Mouse (Mus musculus): ENCODE data around the gene Klk12. TPM values are rescaled to one million over a fixed set of nuclear protein-coding genes. Genes with fewer than 3 reads are reported as not detected.

The Klk12 gene
- not detected in 2 replicates for polyA plus RNA-seq (2016; fragmentation: Nextera tagmentation; extraction: Ambion mirVana)

DNA sequence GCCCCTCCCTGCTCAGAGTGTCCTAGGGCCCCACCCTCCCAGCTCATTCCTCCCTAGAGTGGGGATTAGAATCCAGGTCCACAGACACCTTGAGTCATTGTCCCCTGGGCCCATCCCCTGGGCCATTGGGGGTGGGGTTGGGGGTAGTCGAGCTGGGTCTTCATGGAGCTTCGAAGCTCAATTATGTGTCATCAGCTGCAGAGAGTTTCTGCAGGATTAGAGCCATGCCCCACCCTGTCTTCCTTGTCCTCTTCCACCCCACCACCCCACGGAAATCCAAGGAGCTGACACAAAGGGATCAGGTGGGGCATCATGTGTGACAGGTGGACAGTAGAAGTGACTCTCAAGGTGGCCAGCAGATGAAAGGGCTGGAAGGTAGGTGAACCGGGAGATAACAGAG lies at the start of gene Klk12:
TSS of gene Klk12 (plus strand) at position 301 of the 400 bp plus-strand sequence.
- no peak within 1 kb of the TSS for H3K4me2 ChIP-seq
- no peak within 1 kb of the TSS for H3K9ac ChIP-seq (replicated peaks)
- no peaks in the 10 kb centered on the region for H3K9me3 ChIP-seq
- H3K4me1 ChIP-seq (replicated peaks) = no peaks in the 10 kb centered on the region
- H3K4me3 ChIP-seq (replicated peaks) = no peak within 1 kb of the TSS
- H3K27me3 ChIP-seq = no peaks in the 10 kb centered on the region
- 80% methylated on average over 4 of the region's 4 CpGs for WGBS
- H3K27ac ChIP-seq = no peak within 1 kb of the TSS
- no peaks in the 10 kb centered on the region for H3K36me3 ChIP-seq
- ATAC-seq (ENCODE audit: insufficient number of reproducible peaks, insufficient read depth, low FRiP score, low TSS enrichment, low read depth) = no peak

DNA sequence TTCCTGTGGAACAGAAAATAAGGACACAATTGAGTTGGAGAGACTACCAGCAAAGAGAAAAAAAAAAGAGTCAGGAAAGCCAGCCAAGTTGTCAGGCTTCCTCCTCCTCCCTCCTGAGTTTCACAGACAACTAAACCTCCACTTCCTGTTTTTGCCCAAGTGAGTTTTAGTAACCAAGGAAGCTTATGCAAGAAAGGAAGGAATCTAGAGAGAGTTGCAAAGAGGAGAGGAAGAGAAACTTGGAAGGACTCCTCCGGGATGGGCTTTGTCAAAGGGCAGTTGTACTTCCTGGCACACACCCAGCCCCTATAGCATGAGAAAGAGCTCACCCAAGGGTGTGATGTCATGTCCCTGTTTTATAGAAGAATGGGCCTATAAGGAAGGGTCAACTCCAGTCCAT lies 20.9 kb upstream of the Klk12 start:
- no peaks in the 10 kb centered on the region for H3K27me3 ChIP-seq
- no peak overlapping the region for H3K4me3 ChIP-seq (replicated peaks)
- H3K27ac ChIP-seq = no peak overlapping the region
- WGBS = 72% methylated on average over 1 of the region's 1 CpGs
- no peak for ATAC-seq (ENCODE audit: insufficient number of reproducible peaks, insufficient read depth, low FRiP score, low TSS enrichment, low read depth)
- H3K36me3 ChIP-seq = no peaks in the 10 kb centered on the region
- no peaks in the 10 kb centered on the region for H3K4me1 ChIP-seq (replicated peaks)
- H3K9ac ChIP-seq (replicated peaks) = no peak overlapping the region
- H3K9me3 ChIP-seq = no peaks in the 10 kb centered on the region
- H3K4me2 ChIP-seq = no peak overlapping the region

DNA sequence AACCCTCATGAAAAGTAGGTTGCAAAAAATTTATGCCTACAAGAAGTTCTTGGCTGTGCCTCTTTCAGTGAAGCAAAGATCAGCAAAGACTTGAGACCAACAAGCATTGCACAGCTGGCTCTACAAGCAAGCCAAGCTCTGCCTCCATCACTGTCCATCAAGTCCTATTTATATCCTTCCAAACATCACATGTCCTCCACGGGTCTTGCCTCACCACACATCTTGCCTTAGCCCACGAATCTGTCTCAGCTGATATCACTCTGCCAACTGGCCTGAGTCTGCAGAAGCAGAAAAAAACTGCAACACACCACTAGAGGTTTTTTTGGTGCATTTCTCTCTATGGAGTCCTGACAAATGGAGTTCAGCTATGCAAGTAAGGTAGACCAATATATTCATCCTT lies 15.9 kb upstream of the Klk12 start:
- H3K27me3 ChIP-seq = no peaks in the 10 kb centered on the region
- 63% methylated on average over 2 of the region's 2 CpGs for WGBS
- no peak for ATAC-seq (ENCODE audit: insufficient number of reproducible peaks, insufficient read depth, low FRiP score, low TSS enrichment, low read depth)
- no peak overlapping the region for H3K9ac ChIP-seq (replicated peaks)
- H3K9me3 ChIP-seq = no peaks in the 10 kb centered on the region
- H3K36me3 ChIP-seq = no peaks in the 10 kb centered on the region
- no peak overlapping the region for H3K4me3 ChIP-seq (replicated peaks)
- no peak overlapping the region for H3K4me2 ChIP-seq
- H3K4me1 ChIP-seq (replicated peaks) = no peaks in the 10 kb centered on the region
- H3K27ac ChIP-seq = no peak overlapping the region

DNA sequence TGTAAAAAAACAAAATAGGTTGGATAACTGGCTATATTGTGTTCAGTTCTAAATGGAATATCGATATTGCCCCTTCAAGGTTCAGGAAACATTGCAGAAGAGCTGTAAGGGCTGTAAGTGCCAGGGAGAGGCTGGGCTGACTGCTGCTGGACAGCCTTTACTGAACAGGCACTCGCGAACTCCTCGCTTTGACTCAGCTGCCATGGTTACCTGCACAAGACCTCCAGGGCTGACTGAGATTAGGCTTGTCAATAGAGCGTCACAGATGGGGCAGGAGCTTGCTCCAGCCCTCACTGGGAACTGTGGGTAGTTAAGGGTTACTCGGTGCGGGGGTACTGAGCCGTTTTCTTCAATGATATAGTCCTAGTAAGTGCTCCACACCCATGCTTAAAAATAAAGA lies 2.2 kb upstream of the Klk12 start:
- Histone ChIP-seq H3K27ac (no peak overlapping the region), H3K4me1 (replicated peaks) (no peaks in the 10 kb centered on the region), H3K4me3 (replicated peaks) (no peak overlapping the region), H3K4me2 (no peak overlapping the region), H3K27me3 (no peaks in the 10 kb centered on the region), H3K36me3 (no peaks in the 10 kb centered on the region), H3K9ac (replicated peaks) (no peak overlapping the region), H3K9me3 (no peaks in the 10 kb centered on the region)
- WGBS = 61% methylated on average over 8 of the region's 8 CpGs
- no peak for ATAC-seq (ENCODE audit: insufficient number of reproducible peaks, insufficient read depth, low FRiP score, low TSS enrichment, low read depth)

DNA sequence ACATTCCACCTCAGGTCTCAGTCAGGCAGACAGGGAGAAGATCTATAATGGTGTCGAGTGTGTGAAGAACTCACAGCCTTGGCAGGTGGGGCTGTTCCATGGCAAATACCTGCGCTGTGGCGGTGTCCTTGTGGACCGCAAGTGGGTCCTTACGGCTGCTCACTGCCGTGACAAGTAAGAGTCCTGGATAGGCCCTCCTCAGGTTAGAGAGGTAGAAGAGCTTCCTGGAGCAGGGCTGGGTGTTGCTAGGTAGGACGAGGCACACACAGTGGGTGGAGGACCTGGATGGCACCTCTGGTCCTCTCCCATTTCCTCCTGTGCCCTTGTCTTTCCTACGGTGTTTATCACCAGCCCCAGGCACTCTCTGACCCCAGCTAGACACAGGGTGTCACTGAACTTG lies 939 bp downstream of the Klk12 start:
- WGBS = 89% methylated on average over 8 of the region's 8 CpGs
- no peaks in the 10 kb centered on the region for H3K27me3 ChIP-seq
- no peak overlapping the region for H3K4me3 ChIP-seq (replicated peaks)
- H3K9me3 ChIP-seq = no peaks in the 10 kb centered on the region
- H3K4me1 ChIP-seq (replicated peaks) = no peaks in the 10 kb centered on the region
- H3K4me2 ChIP-seq = no peak overlapping the region
- H3K36me3 ChIP-seq = no peaks in the 10 kb centered on the region
- ATAC-seq (ENCODE audit: insufficient number of reproducible peaks, insufficient read depth, low FRiP score, low TSS enrichment, low read depth) = no peak
- H3K9ac ChIP-seq (replicated peaks) = no peak overlapping the region
- no peak overlapping the region for H3K27ac ChIP-seq

DNA sequence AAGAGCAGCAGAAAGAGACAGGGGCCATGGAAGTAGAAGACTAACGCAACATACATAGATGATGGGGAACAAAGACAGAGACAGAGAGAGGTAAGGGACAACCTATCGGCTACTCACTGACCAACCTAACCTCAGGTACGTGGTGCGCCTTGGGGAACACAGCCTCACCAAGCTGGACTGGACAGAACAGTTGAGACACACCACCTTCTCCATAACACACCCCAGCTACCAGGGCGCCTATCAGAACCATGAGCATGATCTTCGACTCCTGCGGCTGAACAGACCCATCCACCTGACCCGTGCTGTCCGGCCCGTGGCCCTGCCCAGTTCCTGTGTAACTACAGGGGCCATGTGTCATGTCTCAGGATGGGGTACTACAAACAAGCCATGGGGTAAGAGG lies 2.0 kb downstream of the Klk12 start:
- H3K4me1 ChIP-seq (replicated peaks) = no peaks in the 10 kb centered on the region
- 95% methylated on average over 10 of the region's 10 CpGs for WGBS
- no peaks in the 10 kb centered on the region for H3K9me3 ChIP-seq
- H3K4me3 ChIP-seq (replicated peaks) = no peak overlapping the region
- no peak overlapping the region for H3K9ac ChIP-seq (replicated peaks)
- H3K27me3 ChIP-seq = no peaks in the 10 kb centered on the region
- no peak for ATAC-seq (ENCODE audit: insufficient number of reproducible peaks, insufficient read depth, low FRiP score, low TSS enrichment, low read depth)
- no peak overlapping the region for H3K4me2 ChIP-seq
- H3K36me3 ChIP-seq = no peaks in the 10 kb centered on the region
- no peak overlapping the region for H3K27ac ChIP-seq

DNA sequence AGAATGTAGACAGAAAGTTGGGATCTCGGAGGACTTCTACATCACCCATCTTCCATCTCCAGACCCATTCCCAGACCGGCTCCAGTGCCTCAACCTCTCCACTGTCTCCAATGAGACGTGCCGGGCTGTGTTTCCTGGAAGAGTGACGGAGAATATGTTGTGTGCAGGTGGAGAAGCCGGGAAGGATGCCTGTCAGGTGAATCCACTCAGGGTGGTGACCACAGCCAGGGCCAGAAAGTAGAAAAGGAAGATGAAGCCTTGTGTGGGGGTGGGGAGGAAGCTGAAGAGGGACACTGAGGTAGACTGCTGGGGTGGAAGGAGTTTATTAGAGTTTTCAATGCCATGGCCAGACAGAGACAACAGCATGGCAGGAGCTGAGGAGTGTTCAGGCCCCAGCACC lies 3.2 kb downstream of the Klk12 start:
- H3K9me3 ChIP-seq = no peaks in the 10 kb centered on the region
- WGBS = 89% methylated on average over 6 of the region's 6 CpGs
- no peaks in the 10 kb centered on the region for H3K36me3 ChIP-seq
- no peak overlapping the region for H3K4me3 ChIP-seq (replicated peaks)
- H3K4me1 ChIP-seq (replicated peaks) = no peaks in the 10 kb centered on the region
- no peaks in the 10 kb centered on the region for H3K27me3 ChIP-seq
- H3K9ac ChIP-seq (replicated peaks) = no peak overlapping the region
- no peak for ATAC-seq (ENCODE audit: insufficient number of reproducible peaks, insufficient read depth, low FRiP score, low TSS enrichment, low read depth)
- H3K27ac ChIP-seq = no peak overlapping the region
- no peak overlapping the region for H3K4me2 ChIP-seq

DNA sequence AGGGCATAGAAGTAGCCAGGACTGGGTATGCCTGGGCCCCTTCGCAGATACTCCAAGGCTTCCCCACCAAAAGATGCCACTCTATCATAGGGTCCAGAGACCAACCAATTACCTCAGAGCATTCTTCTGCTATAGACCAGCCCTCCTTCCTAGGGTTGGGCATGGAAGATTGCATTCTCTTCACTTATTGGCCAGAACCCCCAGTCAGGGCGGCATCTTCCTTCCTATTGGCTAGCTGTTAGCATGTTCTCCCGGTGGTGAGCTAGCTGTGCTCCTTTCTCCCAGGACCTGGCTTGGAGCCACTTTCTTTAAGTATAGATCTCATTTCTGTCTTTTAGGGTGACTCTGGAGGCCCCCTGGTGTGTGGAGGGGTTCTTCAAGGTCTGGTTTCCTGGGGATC lies 4.2 kb downstream of the Klk12 start:
- Histone ChIP-seq H3K9ac (replicated peaks) (no peak overlapping the region), H3K27me3 (no peaks in the 10 kb centered on the region), H3K4me2 (no peak overlapping the region), H3K27ac (no peak overlapping the region), H3K4me3 (replicated peaks) (no peak overlapping the region), H3K36me3 (no peaks in the 10 kb centered on the region), H3K9me3 (no peaks in the 10 kb centered on the region), H3K4me1 (replicated peaks) (no peaks in the 10 kb centered on the region)
- 71% methylated on average over 3 of the region's 3 CpGs for WGBS
- ATAC-seq (ENCODE audit: insufficient number of reproducible peaks, insufficient read depth, low FRiP score, low TSS enrichment, low read depth) = no peak

DNA sequence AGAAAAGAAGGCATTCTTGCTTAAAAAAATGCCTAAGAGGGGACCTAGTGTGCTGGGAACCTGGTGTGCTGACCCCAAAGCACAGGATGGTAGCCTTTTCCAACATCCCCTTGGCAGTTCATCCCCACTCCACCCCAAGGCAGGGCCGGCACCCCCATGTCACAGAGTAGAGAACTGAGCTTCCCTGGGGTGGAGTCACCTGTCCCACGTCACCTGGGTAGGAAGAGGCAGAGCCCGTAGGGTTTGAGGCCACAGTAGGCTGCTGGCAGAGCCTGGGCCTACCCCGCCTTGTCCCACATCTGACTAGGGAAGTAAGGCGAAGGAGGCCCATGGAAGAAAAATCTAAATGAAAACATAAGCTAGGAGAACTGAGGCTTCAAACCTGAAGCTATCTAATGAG lies 5.7 kb downstream of the Klk12 start, which contains the start of gene Klk11:
TSS of gene Klk11 (plus strand) at position 241 of the 400 bp plus-strand sequence.
- H3K4me2 ChIP-seq = no peak within 1 kb of the TSS

DNA sequence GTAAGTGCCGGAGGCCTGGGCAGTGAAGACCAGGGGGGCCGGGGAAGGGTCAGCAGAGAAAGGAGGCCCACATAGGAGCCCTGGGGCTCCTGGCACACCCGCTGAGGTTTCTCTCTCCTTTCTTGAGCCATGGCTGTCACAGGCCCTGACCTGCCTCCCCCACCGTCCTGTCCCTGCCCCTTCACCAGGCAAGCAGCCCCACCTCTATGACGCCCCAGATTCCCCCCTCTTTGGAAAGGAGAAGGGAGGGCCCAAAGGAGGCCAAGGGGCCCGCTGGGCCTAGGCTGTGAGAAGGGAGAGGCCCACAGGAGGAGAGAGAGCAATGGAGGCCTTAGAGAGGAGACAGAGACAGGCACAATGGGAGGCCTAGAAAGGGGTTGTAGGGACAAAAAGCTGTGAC lies 6.1 kb downstream of the Klk12 start:
- Histone ChIP-seq H3K4me1 (replicated peaks) (no peaks in the 10 kb centered on the region), H3K4me2 (no peak overlapping the region), H3K27ac (no peak overlapping the region), H3K36me3 (no peaks in the 10 kb centered on the region), H3K4me3 (replicated peaks) (no peak overlapping the region), H3K9ac (replicated peaks) (no peak overlapping the region), H3K9me3 (no peaks in the 10 kb centered on the region), H3K27me3 (no peaks in the 10 kb centered on the region)
- 58% methylated on average over 6 of the region's 6 CpGs for WGBS
- ATAC-seq (ENCODE audit: insufficient number of reproducible peaks, insufficient read depth, low FRiP score, low TSS enrichment, low read depth) = no peak

More for the DNA sequence above, 5.7 kb downstream of the Klk12 start, which contains the start of gene Klk11:
- no peak within 1 kb of the TSS for H3K9ac ChIP-seq (replicated peaks)
- no peaks in the 10 kb centered on the region for H3K27me3 ChIP-seq
- no peaks in the 10 kb centered on the region for H3K9me3 ChIP-seq
- WGBS = 84% methylated on average over 5 of the region's 5 CpGs
- H3K4me3 ChIP-seq (replicated peaks) = no peak within 1 kb of the TSS
- no peak within 1 kb of the TSS for H3K27ac ChIP-seq
- H3K4me1 ChIP-seq (replicated peaks) = no peaks in the 10 kb centered on the region
- ATAC-seq (ENCODE audit: insufficient number of reproducible peaks, insufficient read depth, low FRiP score, low TSS enrichment, low read depth) = no peak
- H3K36me3 ChIP-seq = no peaks in the 10 kb centered on the region

DNA sequence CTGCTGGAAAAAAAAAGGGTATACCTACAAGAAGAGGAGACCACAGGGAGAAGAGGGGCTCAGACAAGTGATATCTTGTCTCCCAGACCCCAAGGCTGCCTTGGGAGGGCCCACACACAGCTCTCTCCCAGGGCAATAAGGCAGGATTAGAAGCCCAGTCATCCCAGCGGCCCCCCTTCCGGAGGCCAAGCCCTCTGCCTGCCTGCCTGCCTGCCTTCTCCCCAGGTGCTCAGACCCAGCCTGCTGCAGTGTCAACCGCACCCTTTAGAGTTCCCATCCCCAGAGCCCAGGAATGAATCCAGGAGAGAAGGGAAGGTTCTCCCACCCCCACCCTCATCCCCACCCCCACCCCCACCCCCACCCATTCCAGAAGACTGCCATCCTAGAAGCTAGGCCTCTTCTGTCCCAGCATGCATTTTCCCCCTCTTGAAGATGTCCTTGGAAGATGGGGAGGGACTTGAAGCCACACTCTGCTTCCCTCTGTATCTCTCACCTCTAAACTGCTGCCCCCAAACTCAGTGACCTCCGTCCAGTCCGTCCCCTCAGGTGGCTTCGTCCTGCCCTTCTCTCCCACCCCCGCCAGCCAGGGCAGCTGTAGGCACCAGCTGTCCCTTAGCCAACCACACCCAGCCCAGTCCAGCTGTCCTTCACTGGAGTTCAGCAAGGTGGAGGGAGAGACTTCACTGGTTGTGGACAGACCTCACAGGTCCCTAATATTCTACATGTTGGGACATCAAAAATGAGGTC lies 6.8 kb downstream of the Klk12 start:
- H3K4me2 ChIP-seq = no peak overlapping the region
- no peaks in the 10 kb centered on the region for H3K36me3 ChIP-seq
- H3K27me3 ChIP-seq = no peaks in the 10 kb centered on the region
- no peak overlapping the region for H3K4me3 ChIP-seq (replicated peaks)
- no peak overlapping the region for H3K27ac ChIP-seq
- no peaks in the 10 kb centered on the region for H3K4me1 ChIP-seq (replicated peaks)
- H3K9me3 ChIP-seq = no peaks in the 10 kb centered on the region
- no peak for ATAC-seq (ENCODE audit: insufficient number of reproducible peaks, insufficient read depth, low FRiP score, low TSS enrichment, low read depth)
- 48% methylated on average over 7 of the region's 7 CpGs for WGBS
- H3K9ac ChIP-seq (replicated peaks) = no peak overlapping the region

DNA sequence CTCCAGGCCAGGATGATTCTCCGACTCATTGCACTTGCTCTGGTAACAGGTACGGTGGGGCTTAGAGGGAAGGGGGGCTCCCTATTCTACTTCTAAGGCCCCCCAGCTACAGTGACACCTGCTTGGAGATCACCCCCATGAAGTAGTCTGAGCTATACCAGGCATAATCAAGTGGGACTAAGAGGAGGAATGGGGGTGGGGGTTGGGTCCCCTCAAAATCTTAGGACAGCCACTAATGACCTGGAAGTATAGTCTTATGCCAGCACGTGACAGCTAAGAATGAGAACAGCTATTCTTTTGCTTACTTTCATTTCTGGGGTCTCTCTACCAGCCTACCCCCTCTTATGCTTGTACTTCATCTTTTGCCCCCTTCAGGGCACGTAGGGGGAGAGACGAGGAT lies 7.8 kb downstream of the Klk12 start:
- H3K4me2 ChIP-seq = no peak overlapping the region
- no peak for ATAC-seq (ENCODE audit: insufficient number of reproducible peaks, insufficient read depth, low FRiP score, low TSS enrichment, low read depth)

More for the DNA sequence above, 7.8 kb downstream of the Klk12 start:
- Histone ChIP-seq H3K9me3 (no peaks in the 10 kb centered on the region), H3K27me3 (peaks cover 3% of the 10 kb centered on the region; the same call in 1 of the 2 replicates), H3K36me3 (no peaks in the 10 kb centered on the region), H3K27ac (no peak overlapping the region), H3K9ac (replicated peaks) (no peak overlapping the region), H3K4me1 (replicated peaks) (no peaks in the 10 kb centered on the region), H3K4me3 (replicated peaks) (no peak overlapping the region)
- WGBS = 79% methylated on average over 5 of the region's 5 CpGs
